Mouse (Mus musculus) ES-E14 (cell line): ENCODE results near the gene Zfp719.

Source experiments
- HCFC1 ChIP-seq: IDR thresholded peaks from 2 replicates; pipeline ENCODE4 v1.6.1; 2012; ENCODE audit warnings: low read length, inconsistent platforms, borderline replicate concordance; ENCODE audit not compliant: insufficient read depth
- ZNF384 ChIP-seq: IDR thresholded peaks from 2 replicates; pipeline ENCODE4 v1.6.1; 2012; ENCODE audit warnings: low read depth, low read length, inconsistent platforms

GRCm38 (mm10) chr7:43548206-43548605 is 31.2 kb upstream of the Zfp719 start:
- TF ChIP-seq HCFC1: no peak
- no peak for TF ChIP-seq ZNF384
